Mouse (Mus musculus) urinary bladder, adult 2 months (tissue): ENCODE data around the gene Nacc1. TPM values are rescaled to one million over a fixed set of nuclear protein-coding genes. Genes with fewer than 3 reads are reported as not detected.
"Not testable (repeated sequence)": the region's sequence is repeated elsewhere in the genome, so short reads cannot be mapped to it uniquely, and the experiment has no call there.

ENCODE experiments used
- DNase-seq: peaks from one replicate; pipeline ENCODE4 v3.0.0; 2022; ENCODE audit warnings: low spot score
- polyA plus RNA-seq: library from polyadenylated mRNA; depleted of rRNA; stranded (reverse); fragments of >200 nt; gene quantifications from 2 replicates; pipeline ENCODE4 v1.2.3, GENCODE M21; 2012; rRNA removed

Nacc1 gene
- polyA plus RNA-seq, 1 experiment: 39.5 TPM

DNA sequence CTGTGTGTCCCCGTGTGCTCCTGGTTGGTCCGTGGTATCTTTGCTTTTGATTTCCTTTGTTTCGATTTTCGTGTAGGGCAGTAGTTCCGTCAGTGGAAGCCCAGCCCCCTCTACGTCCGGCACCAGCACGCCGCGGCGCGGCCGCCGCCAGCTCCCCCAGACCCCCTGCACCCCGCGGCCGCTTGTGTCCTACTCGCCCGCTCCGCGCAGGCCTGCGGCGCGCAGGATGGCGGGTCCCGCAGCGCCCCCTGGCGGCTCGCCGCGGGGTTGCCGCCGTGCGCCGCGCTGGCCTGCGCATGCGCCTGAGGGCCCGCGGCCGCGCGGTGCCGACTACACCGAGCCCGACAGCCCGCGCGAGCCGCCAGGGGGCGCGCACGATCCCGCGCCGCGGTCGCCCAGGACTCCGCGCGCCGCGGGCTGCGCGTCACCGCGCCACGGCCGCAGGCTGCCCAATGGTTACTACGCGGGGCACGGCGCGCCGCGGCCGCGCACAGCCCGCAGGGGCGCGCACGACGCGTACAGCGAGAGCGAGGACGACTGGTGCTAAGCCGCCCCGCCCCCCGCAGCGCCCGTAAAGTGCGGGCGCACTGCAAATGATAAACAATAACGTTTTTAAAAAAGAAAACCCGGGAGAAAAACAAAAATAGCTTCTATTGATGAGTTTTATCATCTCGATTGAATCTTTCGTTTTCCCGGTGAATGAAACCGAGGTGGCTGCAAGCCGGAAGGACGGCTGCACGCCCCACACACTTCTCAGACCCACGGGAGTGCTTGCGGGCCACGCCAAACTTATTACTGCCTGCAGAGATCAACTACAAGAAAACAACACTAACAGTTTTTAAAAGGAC lies 48.3 kb downstream of the Nacc1 start:
- peak; percentile 97 for DNase-seq

- DNase-seq: peak; percentile 51
Measured at GRCm38 (mm10) chr8:84638555-84639161, 49.0 kb downstream of the Nacc1 start.

- no peak for DNase-seq
Measured at GRCm38 (mm10) chr8:84637946-84638554, 49.6 kb downstream of the Nacc1 start.

DNA sequence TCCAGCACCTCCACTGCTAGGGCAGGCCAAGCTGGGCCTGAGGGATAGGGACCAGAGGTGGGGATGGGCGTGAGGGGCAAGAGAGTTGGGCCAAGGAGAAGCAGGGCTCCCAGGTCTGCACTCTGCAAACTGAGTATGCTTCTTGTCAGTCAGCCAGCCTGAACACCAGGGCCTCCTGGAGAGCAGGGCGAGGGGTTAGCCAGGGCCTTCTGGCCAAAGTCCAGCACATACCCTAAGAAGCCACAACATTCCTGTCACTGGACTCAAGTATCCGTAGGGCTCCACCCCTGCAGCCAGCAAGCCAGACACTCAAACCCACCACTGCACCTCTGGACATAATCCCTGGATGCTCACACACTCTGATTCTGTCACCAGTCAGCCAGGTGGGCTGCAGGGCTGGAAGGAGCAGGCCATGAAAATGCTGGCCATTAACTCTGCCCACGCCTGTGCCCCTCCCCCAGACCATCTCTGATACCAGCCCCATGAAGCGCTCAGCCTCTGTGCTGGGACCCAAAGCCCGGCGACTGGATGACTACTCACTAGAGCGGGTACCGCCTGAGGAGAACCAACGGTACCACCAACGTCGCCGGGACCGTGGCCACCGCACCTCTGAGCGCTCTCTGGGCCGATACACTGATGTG lies 51.5 kb downstream of the Nacc1 start:
- no peak for DNase-seq

DNA sequence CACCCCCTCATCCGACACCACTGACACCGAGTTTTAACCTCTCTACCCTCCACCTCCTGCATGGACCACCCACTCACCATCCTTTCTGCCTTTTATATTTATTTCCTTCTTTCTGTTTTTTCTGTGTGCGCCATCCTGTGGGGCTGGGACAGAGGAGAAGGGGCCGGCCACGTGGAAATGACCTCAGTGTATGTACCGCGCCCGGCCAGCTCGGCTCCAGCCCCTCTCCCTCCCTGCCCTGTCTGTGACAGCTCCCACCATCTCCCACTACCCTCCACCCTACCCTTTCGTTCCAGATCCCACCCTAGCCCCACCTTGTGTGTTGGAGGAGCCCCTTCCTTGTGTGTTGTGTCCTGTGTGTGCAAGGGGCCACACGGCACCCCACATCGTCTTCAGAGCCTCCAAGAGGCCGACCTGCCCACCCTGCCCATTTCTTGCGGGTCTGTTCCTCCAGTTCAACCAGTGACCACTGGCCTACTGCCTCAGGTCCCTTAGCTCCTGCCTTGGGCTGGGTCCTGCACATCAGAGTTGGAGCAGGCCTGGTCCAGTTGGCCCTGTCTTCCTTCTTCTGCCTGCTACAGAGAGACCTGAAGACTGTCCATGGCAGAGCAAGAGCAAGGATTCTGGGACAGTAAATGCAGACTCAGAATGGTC lies 52.1 kb downstream of the Nacc1 start:
- DNase-seq: no peak

DNA sequence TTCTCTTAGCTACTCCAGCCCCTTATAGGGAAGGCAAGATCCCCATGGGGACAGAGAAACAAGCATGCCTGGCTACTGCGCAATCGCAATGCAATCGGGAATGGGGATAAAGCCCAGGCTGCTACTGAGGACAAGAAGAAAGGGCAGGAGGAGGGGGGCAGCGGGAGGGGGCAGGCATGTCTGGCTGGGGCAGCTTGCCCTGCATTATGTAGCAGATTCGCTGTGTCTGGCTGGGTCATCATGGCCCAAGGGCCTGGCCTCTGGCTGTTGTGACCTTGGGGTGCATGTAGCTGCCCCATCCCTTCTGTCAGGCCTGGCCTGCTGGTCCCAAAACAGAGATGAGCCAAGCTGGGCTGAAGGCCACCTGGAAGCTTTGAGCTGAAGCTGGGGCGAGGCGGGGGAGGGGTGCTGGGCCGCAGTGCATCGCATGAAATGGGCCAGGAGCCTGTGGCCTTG lies 52.8 kb downstream of the Nacc1 start:
- no peak for DNase-seq

DNA sequence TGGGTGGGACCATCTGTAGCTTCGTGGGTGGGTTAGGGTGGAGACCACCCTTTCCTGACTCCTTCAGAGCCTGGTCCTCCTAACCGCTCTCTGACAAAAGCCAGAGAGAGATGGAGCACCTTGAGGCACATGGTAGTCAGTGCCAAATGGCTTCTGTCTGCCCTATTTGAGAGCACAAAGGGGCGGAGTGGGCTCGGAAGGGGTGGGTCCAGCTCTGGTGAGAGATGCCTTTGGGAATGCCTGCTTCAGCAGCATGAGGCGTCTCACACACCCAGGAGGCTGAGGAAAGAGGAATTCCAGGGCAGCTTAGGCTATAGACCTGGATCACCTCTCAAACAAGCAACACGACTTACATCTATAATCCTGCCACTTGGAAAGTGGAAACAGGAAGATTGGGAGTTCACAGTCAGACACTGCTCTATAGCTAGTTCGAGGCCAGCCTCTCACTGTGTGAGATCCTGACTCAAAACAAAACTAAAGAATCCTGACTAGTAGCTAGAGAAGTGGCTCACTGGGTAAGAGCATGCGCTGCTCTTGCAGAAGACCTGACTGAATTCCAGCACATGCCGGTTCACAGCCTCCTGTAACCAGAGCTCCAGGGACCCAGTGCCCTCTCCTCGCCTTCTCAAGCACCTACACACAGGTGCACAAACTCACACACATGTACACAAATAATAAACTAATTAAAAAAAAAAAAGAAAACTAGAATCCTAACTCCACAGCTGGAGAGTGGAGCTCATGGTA lies 53.6 kb downstream of the Nacc1 start:
- no peak for DNase-seq

DNA sequence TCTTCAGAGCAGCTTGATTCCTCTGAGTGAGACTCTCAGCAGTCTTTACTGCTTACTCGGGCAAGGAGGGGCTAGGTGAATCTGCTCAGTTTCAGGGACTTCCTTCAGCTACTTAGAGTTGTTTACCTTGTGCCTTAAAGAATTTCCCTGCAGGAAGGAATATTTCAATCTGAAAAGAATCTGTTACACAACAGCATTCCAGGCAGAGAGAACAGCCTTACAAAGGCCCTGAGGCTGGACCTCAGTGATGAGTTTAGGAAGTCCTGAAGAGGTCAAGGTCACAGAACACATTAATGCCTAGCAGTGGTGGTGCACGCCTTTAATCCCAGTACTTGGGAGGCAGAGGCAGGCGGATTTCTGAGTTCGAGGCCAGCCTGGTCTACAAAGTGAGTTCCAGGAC lies 55.8 kb downstream of the Nacc1 start:
- DNase-seq: no peak

DNA sequence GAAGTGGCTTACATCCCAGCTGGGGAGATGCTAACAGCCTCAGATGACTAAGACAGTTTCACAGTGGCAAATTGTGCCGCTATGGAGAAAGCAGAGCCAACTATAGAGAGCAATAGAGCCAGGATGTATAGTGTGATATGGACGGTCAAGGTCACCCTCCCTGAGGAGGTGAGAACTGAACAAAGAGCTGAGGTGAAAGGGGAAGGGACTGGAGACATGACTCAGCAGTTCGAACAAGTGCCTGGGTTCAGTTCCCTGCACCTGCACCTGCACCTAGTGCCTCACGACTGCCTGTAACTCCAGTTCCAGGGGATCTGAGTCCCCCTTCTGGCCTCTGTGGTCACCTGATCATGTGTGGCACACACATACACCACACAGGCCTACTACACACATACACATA lies 57.5 kb downstream of the Nacc1 start:
- no peak for DNase-seq

DNA sequence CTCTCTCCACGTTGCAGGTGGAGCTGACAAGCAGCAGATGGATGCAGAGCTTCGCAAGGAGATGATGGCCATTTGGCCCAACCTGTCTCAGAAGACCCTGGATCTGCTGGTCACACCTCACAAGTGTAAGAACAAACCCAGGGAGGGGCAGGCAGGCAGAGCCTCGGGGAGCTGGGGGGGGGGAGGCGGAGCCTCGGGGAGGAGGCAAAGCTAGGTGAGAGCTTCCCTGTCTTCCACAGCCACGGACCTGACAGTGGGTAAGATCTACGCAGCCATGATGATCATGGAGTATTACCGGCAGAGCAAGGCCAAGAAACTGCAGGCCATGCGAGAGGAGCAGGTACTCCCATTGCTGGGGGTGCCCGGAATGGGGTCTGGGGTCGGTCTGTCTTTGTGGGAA lies 58.1 kb downstream of the Nacc1 start:
- no peak for DNase-seq

DNA sequence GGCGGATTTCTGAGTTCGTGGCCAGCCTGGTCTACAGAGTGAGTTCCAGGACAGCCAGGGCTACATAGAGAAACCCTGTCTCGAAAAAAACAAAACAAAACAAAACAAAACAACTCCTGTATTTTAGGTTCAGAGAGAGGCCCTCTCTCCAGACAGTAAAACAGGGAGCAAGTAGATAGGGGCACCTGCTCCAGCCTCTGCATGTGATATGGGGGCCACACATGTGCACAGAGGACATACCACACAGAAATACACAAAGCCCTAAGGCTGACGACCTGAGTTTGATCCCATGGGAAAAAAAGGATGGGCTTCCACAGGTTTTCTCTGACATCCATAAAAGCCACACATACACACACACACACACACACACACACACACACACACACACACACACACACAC lies 64.2 kb downstream of the Nacc1 start:
- not testable (repeated sequence) for DNase-seq

DNA sequence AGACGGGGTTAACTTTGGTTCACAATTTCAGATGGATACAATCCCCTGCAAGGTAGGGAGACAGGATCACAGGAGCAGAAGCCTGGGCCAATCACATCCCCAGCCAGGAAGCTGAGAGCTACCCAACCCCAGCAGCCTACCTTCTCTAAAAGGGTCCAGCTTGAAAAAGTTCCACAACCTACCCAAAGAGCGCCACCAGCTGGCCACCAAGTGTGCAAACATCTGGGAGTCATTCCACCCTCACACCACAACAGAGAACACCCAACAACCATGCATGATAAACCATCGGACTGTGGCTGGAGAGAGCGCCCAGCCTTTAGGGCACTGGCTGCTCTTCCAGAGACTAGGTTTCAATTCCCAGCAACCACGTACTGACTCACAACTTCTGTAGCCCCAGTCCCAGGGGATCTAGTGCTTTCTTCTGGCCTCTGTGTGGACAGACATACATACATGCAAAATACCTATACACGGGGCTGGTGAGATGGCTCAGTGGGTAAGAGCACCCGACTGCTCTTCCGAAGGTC lies 66.5 kb downstream of the Nacc1 start:
- no peak for DNase-seq

Other genes starting within 250 kb of the Nacc1 start
- 14.7 and 23.3 TPM in 2 replicates for gene Ier2, start 25.0 kb downstream of the Nacc1 start, polyA plus RNA-seq
- gene Trmt1, start 1.6 kb downstream of the Nacc1 start, polyA plus RNA-seq: 71.7 and 76.3 TPM in 2 replicates
- 7.8 and 8.7 TPM in 2 replicates for gene Lyl1, start 13.6 kb upstream of the Nacc1 start, polyA plus RNA-seq
- 1.0 and 1.2 TPM in 2 replicates for gene G430095P16Rik, start 35.1 kb upstream of the Nacc1 start, polyA plus RNA-seq
- 21.7 and 77.0 TPM in 2 replicates for gene Nfix, start 112.5 kb upstream of the Nacc1 start, polyA plus RNA-seq
- 4.7 and 4.8 TPM in 2 replicates for gene Dand5, start 135.0 kb upstream of the Nacc1 start, polyA plus RNA-seq
- gene Gadd45gip1, start 143.7 kb upstream of the Nacc1 start, polyA plus RNA-seq: 22.0 and 22.2 TPM in 2 replicates
- 63.3 and 69.9 TPM in 2 replicates for gene Rad23a, start 152.8 kb upstream of the Nacc1 start, polyA plus RNA-seq
- gene Calr, start 159.1 kb upstream of the Nacc1 start, polyA plus RNA-seq: 362 and 430 TPM in 2 replicates
- gene Farsa, start 169.1 kb upstream of the Nacc1 start, polyA plus RNA-seq: 39.2 and 51.4 TPM in 2 replicates
- gene Syce2, start 184.2 kb upstream of the Nacc1 start, polyA plus RNA-seq: 2.8 and 3.2 TPM in 2 replicates
- 31.4 and 33.1 TPM in 2 replicates for gene Gcdh, start 206.1 kb upstream of the Nacc1 start, polyA plus RNA-seq
- 0.15 TPM in 2 replicates for gene Klf1, start 214.1 kb upstream of the Nacc1 start, polyA plus RNA-seq
- gene Dnase2a, start 220.7 kb upstream of the Nacc1 start, polyA plus RNA-seq: 18.4 and 20.4 TPM in 2 replicates
- gene Mast1, start 249.5 kb upstream of the Nacc1 start, polyA plus RNA-seq: 0.17 and 0.19 TPM in 2 replicates